10 mouse cellular contexts compared by ENCODE assay signal in genomic region chr2:122575470-122575869, GRCm38 (mm10). TPM values are rescaled to one million over a fixed set of nuclear protein-coding genes. Genes with fewer than 3 reads are reported as not detected.
DNase-seq lines count a peak whose midpoint lies in the region; ATAC-seq lines count a peak whose summit lies in the region.
"Had no signal": no experiment of that assay in that cellular context is flagged by ENCODE, and none has a peak within 500 bp of the region (broad histone marks: within the 10 kb centered on the region; RNA-seq: fewer than 3 reads in every experiment).

No protein-coding gene starts in this region.

- DNase-seq in cerebellum, adult 18-20 months: peak; percentile 17 to 26
- no peak for DNase-seq in cerebellum, adult 9-10 months
- peak; percentile 44 for DNase-seq in Muller cell, postnatal 12 days (ENCODE audit: inconsistent ontology term)
- DNase-seq in gastrocnemius, postnatal 36 days: peak; percentile 41 to 51
- DNase-seq in spleen, adult 12 weeks (ENCODE audit: low spot score): no peak
- DNase-seq in spleen, postnatal 4 days (ENCODE audit: low spot score in 2 of 2): no peak
- DNase-seq: thymus, postnatal 25 days had no signal

- peaks cover 3% of the 10 kb centered on the region for H3K4me1 ChIP-seq in kidney, embryonic 15.5 days

- intact Hi-C loops in gastrocnemius, postnatal 36 days (cut with DNase I): loop anchor here (10.0 kb wide), 1 partner anchor 179 kb away; no protein-coding TSS in a partner anchor

- no peak overlapping the region for H3K4me2 ChIP-seq in kidney, embryonic 15.5 days

- 64% methylated on average over 11 of the region's 11 CpGs for WGBS in kidney, embryonic 15.5 days

- no peak for ATAC-seq in kidney, embryonic 15.5 days (replicated peaks; ENCODE audit: low FRiP score)
- ATAC-seq in granulocyte monocyte progenitor cell, adult 5-6 weeks (replicated peaks; ENCODE audit: poor library complexity, severe bottlenecking): no peak

- 0 out of 2 replicates have a peak overlapping the region, but pooled peaks have one; percentile 1 for H3K27ac ChIP-seq in kidney, embryonic 15.5 days
- H3K27ac ChIP-seq: layer of hippocampus, adult 2 months had no signal

- H3K4me3 ChIP-seq in kidney, embryonic 15.5 days (replicated peaks): no peak overlapping the region
- H3K4me3 ChIP-seq: layer of hippocampus, adult 2 months had no signal

- H3K36me3 ChIP-seq in kidney, embryonic 15.5 days: no peaks in the 10 kb centered on the region

- H3K9ac ChIP-seq in kidney, embryonic 15.5 days: no peak overlapping the region

- H3K27me3 ChIP-seq in kidney, embryonic 15.5 days: no peaks in the 10 kb centered on the region

- no peaks in the 10 kb centered on the region for H3K9me3 ChIP-seq in kidney, embryonic 15.5 days (replicated peaks)

RNA-seq across cellular contexts. Expression of gene Gatm, which starts 35.6 kb away (rescaled TPM):
- 1 to 10 TPM; 5.6 to 9.1 TPM for total RNA-seq in gastrocnemius, postnatal 36 days (2021)
- polyA plus RNA-seq in kidney, embryonic 15.5 days (2015; fragmentation: Nextera tagmentation; extraction: Ambion mirVana): 44.2 and 49.6 TPM in 2 replicates
- 94.8 and 123 TPM in 2 replicates for total RNA-seq in granulocyte monocyte progenitor cell, adult 5-6 weeks (2014; fragmentation: Nextera tagmentation)
- 96.0 and 115 TPM in 2 replicates for total RNA-seq in granulocyte monocyte progenitor cell, adult 5-6 weeks (2017)

Comparison
In these comparisons a context has a peak if more than half of its experiments do, and no peak if none do; other contexts are left out.
1. DNase-seq: peak in cerebellum, adult 18-20 months (2 of 2), Muller cell, postnatal 12 days (single experiment) and gastrocnemius, postnatal 36 days (2 of 2); none in cerebellum, adult 9-10 months (single experiment), spleen, adult 12 weeks (single experiment) and spleen, postnatal 4 days (0 of 2).
2. RNA of gene Gatm, which starts 35.6 kb away (total RNA-seq): 94.8 to 123 TPM in granulocyte monocyte progenitor cell, adult 5-6 weeks; 5.6 to 9.1 TPM in gastrocnemius, postnatal 36 days; every median in the first group is over 4 times any median in the second.